Comparison of ENCODE assay signal across 18 mouse cellular contexts in the genomic region with DNA sequence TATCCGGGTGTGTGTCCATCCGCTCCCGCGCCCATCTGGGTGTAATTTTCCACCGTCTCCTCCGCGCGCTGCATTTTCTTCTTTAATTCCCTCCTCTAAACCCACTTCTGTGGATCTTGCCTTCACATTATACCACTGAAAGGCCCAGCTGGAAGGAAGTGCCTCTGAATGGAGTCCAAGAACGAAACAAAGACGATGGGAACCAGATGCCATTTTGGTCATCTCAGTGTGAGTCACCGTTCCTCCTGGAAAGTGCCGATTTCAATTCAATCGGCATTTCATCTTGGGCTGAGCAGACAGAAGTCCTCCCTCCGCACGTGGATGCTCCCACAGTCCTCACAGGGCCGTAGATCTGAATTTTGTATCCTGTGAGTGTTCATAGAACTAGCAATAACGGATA.
A peak's percentile ranks its signal among the peaks of the same experiment; 100 is the strongest.
DNase-seq lines count a peak whose midpoint lies in the region; ATAC-seq and TF ChIP-seq lines count a peak whose summit lies in the region.
"Had no signal": no experiment of that assay in that cellular context is flagged by ENCODE, and none has a peak within 500 bp of the region (broad histone marks: within the 10 kb centered on the region; RNA-seq: fewer than 3 reads in every experiment).

No protein-coding gene starts in this region.

- no peak for TF ChIP-seq EP300 in heart, adult 2 months (IDR thresholded peaks at IDR 0.05; ENCODE audit: insufficient read depth, low read depth, low read length)

- H3K4me2 ChIP-seq in embryonic facial prominence, embryonic 14.5 days (ENCODE audit: low read depth, low read length): peak overlapping the region; percentile 34
- H3K4me2 ChIP-seq: embryonic facial prominence, embryonic 12.5 days; limb, embryonic 12.5 days; midbrain, embryonic 11.5 days had no signal

- no peak overlapping the region for H3K27ac ChIP-seq in heart, adult 2 months
- 0 out of 2 replicates have a peak overlapping the region, but pooled peaks have one; percentile 17 for H3K27ac ChIP-seq in embryonic facial prominence, embryonic 14.5 days (replicated peaks; ENCODE audit: low read depth, low read length)
- H3K27ac ChIP-seq: embryonic facial prominence, embryonic 12.5 days; left cerebral cortex, adult 2 months; limb, embryonic 12.5 days had no signal

- intact Hi-C loops in heart, adult 2 months (cut with DNase I): no loop called here

- ATAC-seq in embryonic facial prominence, embryonic 14.5 days (ENCODE audit: low read depth): 0 out of 2 replicates have a peak, but pooled peaks have one; percentile 9
- ATAC-seq: forebrain, embryonic 14.5 days; liver, postnatal 0 days had no signal

- TF ChIP-seq POLR2A in heart, adult 2 months (IDR thresholded peaks at IDR 0.05; ENCODE audit: insufficient read depth, low read depth, low read length): no peak

- no peak for TF ChIP-seq CTCF in heart, adult 2 months (IDR thresholded peaks at IDR 0.05)

- H3K4me1 ChIP-seq in heart, adult 2 months (ENCODE audit: control insufficient read depth, insufficient read depth, low read length): no peaks in the 10 kb centered on the region
- no peaks in the 10 kb centered on the region for H3K4me1 ChIP-seq in embryonic facial prominence, embryonic 14.5 days (ENCODE audit: control insufficient read depth, insufficient read depth, low read length)
- H3K4me1 ChIP-seq: embryonic facial prominence, embryonic 12.5 days; limb, embryonic 12.5 days had no signal

- H3K27me3 ChIP-seq in heart, adult 2 months (ENCODE audit: control insufficient read depth, insufficient read depth, low read length): no peaks in the 10 kb centered on the region
- H3K27me3 ChIP-seq in embryonic facial prominence, embryonic 14.5 days (replicated peaks; ENCODE audit: control insufficient read depth, insufficient read depth, low read length): no peaks in the 10 kb centered on the region
- H3K27me3 ChIP-seq: embryonic facial prominence, embryonic 12.5 days had no signal

- DNase-seq in heart, adult 11 months: peak; percentile 87
- DNase-seq in heart, adult 2 months: no peak
- peak; percentile 22 for DNase-seq in right cerebral cortex, adult 18-20 months
- no peak for DNase-seq in right cerebral cortex, postnatal 36 days (ENCODE audit: low spot score in 2 of 2)
- peak; percentile 57 for DNase-seq in embryonic facial prominence, embryonic 14.5 days (ENCODE audit: low spot score)
- no peak for DNase-seq in cerebellum, adult 18-20 months
- no peak for DNase-seq in embryo, embryonic 11 days
- DNase-seq: adrenal gland, adult 8-10 months; cerebellum, postnatal 14 days; kidney, adult 2 months; kidney, postnatal 36 days; liver, postnatal 0 days; retina, postnatal 1 day had no signal

- H3K36me3 ChIP-seq in heart, adult 2 months (ENCODE audit: control insufficient read depth, insufficient read depth, low read length): no peaks in the 10 kb centered on the region
- no peaks in the 10 kb centered on the region for H3K36me3 ChIP-seq in embryonic facial prominence, embryonic 14.5 days (ENCODE audit: control insufficient read depth, insufficient read depth, low read length)
- H3K36me3 ChIP-seq: embryonic facial prominence, embryonic 12.5 days; limb, embryonic 12.5 days had no signal

- H3K9me3 ChIP-seq in embryonic facial prominence, embryonic 14.5 days (ENCODE audit: control insufficient read depth, low read length): no peaks in the 10 kb centered on the region
- H3K9me3 ChIP-seq: embryonic facial prominence, embryonic 12.5 days; limb, embryonic 12.5 days had no signal

- no peaks in the 10 kb centered on the region for H3K79me2 ChIP-seq in heart, adult 2 months (replicated peaks; ENCODE audit: control insufficient read depth, insufficient read depth, low read length)

- H3K4me3 ChIP-seq in heart, adult 2 months: no peak overlapping the region
- no peak overlapping the region for H3K4me3 ChIP-seq in embryonic facial prominence, embryonic 14.5 days (ENCODE audit: low read depth, low read length)
- H3K4me3 ChIP-seq: embryonic facial prominence, embryonic 12.5 days; left cerebral cortex, adult 2 months; limb, embryonic 12.5 days had no signal

- no peak overlapping the region for H3K9ac ChIP-seq in heart, adult 2 months (ENCODE audit: low read depth, low read length)
- no peak overlapping the region for H3K9ac ChIP-seq in embryonic facial prominence, embryonic 14.5 days (ENCODE audit: low read depth, low read length)
- H3K9ac ChIP-seq: embryonic facial prominence, embryonic 12.5 days; limb, embryonic 12.5 days; liver, postnatal 0 days had no signal

- 61% methylated on average over 17 of the region's 17 CpGs for WGBS in heart, adult 2 months
- WGBS in embryonic facial prominence, embryonic 14.5 days: 56% methylated on average over 17 of the region's 17 CpGs

Comparison
In these comparisons a context has a peak if more than half of its experiments do, and no peak if none do; other contexts are left out.
1. DNase-seq: peak in heart, adult 11 months (single experiment), right cerebral cortex, adult 18-20 months (single experiment) and embryonic facial prominence, embryonic 14.5 days (single experiment); none in heart, adult 2 months (0 of 2), right cerebral cortex, postnatal 36 days (0 of 2), cerebellum, adult 18-20 months (0 of 2) and embryo, embryonic 11 days (single experiment).